Mouse (Mus musculus) kidney, postnatal 25 days (tissue): ENCODE data around the gene Slc9a2.
"Not testable (repeated sequence)": the region's sequence is repeated elsewhere in the genome, so short reads cannot be mapped to it uniquely, and the experiment has no call there.

Experiments
- DNase-seq, 2 experiments: peaks; one replicate each; pipeline ENCODE4 v3.0.0; 2021; ENCODE audit warnings: mixed read lengths in 2 of 2

Slc9a2 gene

DNA sequence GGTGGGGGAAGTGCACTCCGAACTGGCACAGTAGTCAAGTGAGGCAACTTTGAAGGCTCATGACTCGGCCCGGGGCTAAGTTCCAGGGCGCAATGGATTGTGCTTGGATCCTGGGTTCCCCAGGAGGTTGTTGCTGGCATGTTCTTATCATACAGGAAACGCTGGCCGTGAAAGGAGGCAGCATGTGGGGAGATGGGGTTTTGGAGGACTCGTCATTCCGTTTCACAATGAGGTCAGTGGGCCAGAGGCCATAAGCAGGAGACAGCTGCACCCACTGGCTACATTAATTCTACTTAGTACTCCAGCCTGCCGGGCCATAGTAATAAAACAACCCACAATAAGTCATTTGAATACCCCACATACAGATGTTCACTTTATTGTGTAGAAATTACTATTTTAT, 34.6 kb downstream of the Slc9a2 start:
- no peak for DNase-seq

DNA sequence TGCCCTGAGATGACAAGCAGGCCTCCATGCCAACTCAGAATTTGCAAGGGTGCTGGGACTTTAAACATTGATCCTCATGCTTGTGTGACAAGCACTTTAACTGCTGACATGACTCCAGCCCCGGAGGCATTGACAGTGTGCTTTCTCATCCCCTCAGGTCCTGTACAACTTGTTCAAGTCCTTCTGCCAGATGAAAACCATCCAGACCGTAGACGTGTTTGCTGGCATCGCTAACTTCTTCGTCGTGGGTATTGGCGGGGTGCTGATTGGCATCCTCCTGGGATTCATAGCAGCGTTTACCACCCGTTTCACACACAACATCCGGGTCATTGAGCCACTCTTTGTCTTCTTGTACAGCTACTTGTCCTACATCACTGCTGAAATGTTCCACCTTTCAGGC, 45.7 kb downstream of the Slc9a2 start:
- no peak for DNase-seq

DNA sequence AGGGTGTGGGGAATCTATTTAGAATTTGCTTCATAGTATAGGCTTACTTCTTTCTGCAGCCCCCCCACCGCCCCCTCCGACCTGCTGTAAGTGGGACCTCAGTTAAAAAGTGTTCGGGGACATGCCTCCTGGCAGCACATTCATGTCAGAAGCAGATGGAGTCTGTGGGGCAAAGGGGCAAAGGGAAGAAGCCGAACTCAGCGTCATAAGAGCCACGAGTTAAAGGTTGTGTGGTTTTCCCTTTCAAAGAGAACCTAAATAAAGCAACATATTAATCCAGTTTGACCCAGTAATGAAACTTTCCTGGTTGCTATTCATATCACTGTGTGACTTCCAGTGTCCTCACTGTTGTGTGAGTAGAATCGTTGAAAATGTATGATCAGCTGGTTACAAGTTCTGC, 47.0 kb downstream of the Slc9a2 start:
- DNase-seq: peak in 1 of 2 experiments; percentile 51

DNA sequence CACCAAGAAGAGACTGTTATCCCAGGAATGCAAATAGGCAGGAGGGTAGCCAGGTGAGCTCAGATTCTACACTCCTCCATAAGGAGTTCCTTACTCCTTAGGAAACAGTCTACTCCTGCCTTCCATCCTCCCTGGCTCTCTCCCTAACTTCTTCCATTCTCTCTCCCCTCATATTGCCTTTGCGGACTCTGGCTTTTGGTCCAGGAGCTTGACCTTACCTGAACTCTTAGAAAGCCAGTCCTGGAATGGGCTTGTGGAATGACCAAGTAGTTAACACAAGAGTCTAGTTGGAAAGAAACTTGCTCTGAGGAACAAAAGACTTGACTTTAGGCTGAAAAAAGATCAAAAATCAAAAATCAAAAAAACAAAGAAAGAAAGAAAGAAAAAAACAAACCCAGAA, 48.3 kb downstream of the Slc9a2 start:
- DNase-seq: peak in 1 of 2 experiments; percentile 49

DNA sequence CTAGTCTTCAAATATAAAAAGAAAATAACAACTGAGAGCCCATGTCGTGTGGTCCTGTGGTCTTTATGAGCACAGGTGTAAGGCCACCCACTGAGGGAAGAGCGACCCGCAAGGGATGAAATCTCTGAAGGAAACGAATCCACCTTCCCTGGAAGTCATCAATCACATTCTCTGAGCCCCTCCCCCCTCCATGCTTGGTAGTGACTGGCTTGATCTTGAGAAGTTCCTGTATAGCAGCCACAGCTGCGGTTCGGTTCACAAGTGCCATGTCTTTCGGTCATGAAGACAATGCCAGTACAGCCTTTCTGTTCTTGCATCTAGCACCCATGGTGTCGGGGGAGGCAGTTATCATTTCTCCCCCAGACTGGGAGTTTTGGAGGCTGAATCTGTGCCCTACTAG, 57.3 kb downstream of the Slc9a2 start:
- no peak for DNase-seq

DNA sequence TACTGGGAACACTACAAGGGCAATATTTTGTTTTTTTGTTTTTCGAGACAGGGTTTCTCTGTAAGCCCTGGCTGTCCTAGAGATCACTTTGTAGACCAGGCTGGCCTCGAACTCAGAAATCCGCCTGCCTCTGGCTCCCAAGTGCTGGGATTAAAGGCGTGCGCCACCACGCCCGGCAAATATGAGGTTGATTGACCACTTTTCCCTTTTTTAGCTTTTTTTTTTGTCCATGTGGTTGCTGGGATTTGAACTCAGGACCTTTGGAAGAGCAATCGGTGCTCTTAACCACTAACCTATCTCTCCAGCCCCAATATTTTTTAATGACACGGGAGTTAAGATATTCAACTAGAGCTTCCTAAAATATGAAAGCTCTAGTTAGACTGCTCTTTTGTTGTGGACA, 57.9 kb downstream of the Slc9a2 start:
- not testable (repeated sequence) for DNase-seq

DNA sequence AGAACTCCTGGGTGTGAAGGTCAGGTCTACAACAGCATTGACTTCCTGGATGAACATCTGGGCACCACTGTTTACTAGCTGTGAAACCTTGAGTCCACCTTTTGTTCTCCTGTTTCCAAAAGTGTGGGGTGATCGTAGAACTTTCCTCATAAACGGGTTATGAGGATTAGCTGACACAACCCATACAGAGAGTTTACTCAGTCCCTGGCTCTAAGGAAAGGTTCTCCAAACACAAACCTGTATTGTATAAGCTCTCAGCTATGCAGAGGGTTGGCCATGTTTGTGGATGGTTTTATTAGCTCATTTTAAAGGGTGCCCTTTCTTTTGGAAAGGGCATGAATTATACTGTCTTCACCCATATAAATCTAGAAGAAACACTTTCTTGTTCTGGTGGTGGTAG, 60.4 kb downstream of the Slc9a2 start:
- no peak for DNase-seq

DNA sequence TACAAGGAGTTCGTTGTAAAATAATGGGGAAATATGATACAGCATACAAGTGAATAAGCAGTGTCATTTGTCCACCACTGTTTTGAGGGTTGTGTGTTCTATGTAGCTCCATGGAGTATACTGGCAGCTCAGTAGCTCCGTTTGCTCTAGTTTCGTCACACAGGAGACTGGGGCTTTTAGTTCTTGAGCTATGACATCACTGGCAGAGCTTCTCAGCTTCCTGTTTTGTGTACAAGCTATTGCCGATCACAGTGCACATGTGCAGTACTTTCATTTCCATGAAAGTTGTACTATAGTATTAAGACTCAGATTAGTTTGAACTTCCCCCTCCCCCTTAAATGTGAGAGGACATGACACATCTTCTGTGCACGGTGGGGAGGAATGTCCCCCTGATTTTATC, 65.7 kb downstream of the Slc9a2 start:
- DNase-seq: no peak

DNA sequence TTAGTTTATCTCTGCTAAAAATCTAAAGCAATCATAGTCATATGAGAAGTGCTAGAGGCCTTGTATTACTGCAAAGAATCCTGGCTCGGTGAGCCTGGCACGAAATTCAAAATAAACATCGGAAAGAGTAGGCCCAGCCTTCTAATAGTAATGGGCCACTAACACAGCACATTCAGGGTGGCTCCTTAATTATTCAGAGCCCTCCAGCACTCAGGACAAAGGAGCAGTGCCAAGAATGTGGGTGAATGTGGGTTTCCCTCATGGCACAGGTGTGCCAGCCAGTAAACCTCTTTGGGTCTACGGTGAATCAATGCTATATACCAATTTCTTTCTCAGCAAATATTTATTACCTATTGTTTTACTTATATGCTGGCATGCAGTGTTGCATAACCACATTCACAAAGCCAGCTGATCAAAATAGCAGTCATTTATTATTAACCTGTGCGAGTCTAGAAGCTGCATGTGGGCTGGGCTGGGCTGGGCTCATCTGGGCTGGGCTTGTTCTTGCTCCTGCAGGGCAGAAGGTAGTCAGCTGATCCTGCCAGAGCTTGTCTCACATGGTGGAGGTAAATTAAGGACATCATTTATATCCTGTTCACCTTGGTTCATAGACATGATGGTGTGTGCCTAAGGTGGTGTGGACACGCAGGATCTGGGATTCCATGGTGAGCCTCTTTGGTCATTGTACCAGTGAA, 79.5 kb downstream of the Slc9a2 start:
- DNase-seq: peak; percentile 58 to 87

DNA sequence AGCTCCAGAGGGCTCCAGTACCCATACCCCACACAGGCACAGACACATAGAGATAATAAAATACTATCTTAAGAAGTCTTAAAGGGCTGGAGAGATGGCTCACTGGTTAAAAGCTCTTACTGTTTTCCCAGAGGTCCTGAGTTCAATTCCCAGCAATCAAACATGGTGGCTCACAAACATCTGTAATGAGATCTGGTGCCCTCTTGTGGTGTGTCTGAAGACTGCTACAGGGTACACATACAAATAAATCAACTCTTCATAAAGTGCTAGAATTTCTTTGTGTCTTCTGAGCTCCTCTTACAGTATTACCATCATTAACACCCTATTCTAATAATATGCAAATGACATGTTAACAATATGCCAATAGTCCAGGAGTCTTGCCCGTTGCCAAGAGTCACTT, 83.7 kb downstream of the Slc9a2 start:
- DNase-seq: no peak

DNA sequence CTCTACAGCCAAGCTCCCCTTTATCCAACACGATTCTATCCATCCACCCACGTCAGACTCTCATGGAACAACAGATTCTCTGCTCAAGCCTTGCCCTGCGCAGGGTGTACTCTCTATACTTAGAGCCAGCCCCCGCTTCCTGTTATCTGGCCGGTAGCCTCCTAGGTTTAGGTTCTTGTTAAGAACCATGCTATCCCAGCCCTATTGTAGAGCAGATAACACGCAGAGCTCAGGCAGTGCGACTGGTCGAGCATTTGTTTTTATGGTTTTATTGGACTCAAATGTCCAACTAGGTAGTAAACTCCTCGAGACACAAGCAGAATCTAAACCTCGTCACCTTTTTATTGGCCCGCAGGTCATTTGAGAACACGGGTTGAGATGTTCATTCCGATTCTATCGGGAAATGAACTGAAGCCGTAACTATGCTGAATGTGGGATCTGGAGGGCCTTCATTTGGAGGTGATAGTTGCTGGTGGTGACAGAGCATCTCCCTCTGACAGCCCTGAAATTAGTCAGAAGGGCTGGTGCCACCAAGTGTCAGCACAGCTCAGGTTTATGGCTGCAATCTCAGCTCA, 84.4 kb downstream of the Slc9a2 start:
- DNase-seq: no peak

DNA sequence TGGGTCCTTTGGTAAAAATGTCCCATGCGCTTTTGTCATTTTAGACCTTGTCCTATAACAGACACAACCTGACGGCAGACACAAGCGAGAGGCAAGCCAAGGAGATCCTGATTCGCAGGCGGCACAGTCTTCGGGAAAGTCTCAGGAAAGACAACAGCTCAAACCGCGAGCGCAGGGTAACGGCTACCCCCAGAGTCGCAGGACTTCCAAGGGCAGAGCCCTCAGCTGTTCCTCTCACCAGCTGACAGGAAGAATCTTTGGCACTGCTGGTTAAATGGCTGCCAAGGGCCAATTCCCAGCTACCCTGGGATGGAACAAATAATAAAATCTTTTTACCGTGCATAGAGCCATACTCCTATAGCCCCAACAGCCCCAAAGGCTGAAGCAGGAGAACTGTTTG, 85.1 kb downstream of the Slc9a2 start:
- DNase-seq: no peak

DNA sequence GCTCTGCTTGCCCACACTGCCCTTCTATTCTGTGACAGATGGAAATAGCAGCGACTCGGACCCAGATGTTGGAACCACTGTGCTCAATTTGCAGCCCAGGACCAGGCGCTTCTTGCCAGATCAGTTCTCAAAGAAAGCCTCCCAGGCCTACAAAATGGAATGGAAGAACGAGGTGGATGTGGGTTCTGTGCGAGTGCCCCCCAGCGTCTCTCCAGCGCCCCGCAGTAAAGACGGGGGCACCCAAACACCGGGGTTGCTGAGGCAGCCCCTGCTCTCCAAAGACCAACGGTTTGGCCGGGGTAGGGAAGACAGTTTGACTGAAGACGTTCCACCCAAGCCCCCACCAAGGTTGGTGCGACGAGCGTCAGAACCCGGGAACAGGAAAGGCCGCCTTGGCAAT, 87.2 kb downstream of the Slc9a2 start:
- no peak for DNase-seq

DNA sequence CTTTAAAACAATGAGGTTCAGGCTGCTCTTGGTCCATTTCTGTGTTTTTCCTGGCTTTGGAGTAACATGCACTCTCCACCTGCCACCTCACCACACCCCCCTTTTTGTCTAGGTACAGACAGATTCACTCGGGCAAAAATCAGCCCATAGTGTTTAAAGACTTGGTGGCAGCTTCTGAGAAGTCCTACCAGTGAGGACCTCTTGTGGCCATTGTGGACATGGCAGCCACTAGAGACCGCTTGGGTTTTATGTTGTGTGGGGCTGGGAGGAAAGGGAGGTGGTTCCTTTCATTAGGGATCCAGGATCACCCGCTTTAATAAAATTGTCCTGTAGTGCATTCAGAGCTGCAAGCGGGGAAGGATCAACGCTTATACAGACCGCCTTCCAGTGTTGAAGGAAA, 88.2 kb downstream of the Slc9a2 start:
- peak; percentile 78 to 82 for DNase-seq

DNA sequence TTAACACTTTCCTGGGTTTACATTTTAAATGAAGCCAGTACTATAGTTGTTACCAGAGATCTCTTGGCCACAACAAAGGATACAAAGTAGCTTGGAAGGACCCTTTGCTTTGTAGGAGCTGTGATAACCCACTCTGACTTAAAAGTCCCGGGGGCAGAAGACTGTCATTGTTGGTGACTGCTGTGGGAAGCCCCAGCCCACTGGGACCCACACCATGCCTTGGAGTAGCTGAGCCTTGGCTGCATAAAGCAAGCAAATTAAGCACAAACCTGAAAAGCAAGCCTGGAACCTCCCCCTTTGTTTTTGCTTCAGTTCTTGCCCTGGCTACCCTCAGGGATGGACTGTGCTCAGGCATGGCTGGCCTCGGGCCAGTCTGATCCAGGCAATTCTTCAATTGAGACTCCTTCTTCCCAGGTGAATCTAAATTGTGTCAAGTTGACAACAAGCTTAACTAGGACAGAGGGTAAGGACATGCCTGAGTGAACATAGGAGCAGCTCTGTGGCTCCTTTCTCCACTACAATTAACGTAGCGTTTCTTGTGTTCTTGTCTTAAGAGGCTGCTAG, 89.0 kb downstream of the Slc9a2 start:
- peak; percentile 79 to 89 for DNase-seq

DNA sequence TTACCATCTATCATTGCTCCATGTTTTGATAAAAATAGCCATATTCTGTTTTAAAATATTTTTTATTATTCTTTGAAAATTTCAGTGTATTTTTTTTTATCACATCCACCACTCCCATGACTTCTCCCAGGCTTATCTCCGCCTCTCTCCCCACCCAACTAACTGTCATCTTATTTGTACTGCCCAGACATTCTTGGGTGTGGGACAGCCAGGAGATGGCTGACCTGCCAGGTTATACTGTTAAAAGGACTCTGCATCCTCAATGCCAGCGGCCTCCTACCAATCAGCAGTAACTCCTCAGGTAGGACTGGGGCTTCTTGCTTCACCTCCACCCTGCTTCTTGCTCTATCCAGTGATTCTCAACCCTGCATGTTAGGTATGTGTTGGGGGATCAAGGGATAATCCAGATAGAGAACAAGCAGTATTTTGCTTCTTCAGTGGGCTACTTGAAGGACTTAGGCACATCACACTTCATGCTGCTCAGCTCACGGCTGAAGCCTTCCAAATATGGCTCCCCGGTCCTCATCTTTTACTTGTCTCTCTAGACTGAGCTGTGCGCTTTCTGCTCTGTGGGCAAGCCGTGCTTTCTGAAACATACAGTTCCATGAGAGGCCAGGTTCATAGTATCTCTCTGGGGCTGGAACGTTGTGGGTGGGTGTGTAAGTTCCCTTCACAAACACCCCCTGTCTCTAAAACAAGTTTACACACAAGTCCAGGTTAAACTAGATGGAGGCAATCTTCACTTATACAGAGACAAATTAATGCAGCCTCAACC, 91.0 kb downstream of the Slc9a2 start:
- DNase-seq: no peak

DNA sequence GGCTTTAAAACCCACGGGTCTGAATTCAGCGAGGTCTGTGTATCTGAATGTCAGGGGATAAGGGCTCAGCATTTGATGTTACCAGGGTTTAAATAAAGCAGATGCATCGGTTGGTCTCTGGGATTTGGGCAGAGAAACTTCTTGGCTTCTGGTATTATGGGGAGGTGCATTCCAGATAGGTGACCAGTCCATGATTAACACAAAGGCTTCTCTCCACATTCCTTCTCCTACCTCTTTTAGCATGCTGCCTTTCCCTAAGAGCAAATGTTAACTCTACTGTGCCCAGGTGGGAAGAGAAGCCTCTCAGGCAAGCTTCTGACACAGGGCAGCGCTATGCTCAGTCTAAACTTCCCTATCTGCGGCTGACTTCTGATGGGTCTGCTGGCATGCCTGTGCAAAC, 92.9 kb downstream of the Slc9a2 start:
- no peak for DNase-seq

DNA sequence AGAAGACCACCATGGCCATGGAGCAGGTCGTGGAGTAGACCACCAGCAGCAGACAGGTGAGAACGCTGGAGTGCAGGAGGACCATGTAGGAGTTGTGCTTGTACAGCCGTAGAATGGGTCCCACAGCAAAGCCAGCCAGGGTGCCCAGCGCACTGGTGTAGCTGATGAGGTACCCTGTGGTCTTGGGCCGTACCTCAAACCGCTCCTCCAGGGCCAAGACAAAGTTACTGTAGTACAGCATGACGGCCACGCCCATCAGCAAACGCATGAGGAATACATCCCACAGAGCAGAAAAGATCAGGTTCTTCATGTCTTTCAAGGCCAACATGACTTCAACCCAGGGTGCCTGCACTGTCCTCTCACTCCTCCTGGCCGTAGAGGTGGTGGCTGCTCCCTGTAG, 93.7 kb downstream of the Slc9a2 start:
- DNase-seq: no peak

DNA sequence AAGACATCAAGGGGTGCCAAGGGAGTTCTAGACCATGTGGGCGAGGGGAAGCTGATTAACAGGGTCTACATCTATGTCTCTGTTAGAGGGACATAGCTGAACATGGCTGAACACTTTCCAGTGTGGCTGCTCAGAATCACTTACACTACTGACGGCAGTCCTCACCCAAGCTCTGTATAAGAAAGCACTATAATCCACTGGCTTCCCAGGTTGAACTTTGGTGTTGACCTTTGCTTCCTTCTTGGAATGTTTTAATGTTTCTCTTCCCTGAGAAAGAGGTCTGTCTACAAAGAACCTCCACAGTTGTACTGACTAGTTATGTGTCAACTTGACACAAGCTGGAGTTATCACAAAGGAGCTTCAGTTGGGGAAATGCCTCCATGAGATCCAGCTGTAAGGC, 95.7 kb downstream of the Slc9a2 start:
- no peak for DNase-seq

DNA sequence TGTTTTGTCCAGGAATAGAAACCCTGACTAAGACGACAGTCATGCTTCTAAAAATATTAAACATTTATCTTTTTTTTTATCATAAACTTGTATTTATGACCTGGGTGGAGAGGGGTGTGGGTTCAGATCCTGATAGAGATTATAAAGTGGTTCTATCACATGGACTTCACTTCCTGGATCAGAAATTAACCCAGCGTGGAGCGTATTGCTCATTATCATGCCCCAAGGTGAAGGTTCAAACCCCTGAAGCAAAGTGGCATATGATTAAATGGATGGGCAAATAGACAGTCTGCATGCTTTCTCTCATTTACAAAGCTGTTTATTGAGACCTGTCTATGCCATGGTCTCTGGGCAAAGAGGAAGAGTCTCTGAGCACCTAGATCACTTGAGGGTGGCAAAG, 96.4 kb downstream of the Slc9a2 start:
- DNase-seq: no peak

DNA sequence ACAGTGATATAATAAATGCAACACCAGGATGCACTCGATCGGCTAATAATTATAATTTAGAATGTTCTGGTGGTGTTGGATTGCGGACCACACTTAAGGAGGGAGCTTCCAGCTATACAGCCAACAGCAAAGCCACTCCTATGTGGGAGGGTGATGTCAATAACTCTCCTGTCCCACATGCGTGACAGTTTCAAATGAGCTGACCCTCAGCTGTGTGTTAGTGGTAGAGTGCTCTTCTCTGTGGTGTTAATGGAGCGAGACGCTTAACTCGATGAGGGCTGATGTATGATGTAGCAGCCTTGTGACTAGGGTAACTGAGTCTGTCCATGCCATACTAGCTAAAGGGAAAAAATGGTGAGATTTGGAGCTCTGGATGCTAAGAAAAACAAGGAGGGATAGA, 103.1 kb downstream of the Slc9a2 start:
- no peak for DNase-seq

DNA sequence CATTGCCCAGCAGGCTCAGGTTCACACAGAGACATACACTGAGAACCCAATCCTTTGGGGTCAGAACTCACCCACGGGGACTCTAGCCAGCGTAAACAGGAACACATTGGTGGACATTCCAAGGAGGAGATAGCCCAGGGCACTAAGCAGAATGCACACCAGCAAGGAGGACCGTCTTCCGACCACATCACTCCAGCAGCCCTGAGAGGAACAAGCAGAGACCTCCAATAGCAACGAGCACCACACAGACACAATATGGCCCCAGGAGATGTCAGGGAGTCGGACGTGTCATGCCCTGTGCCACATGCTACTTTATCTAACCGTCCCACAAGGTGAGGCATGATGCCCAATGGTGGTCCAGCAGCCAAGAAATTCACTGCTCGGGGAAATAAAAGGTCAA, 103.9 kb downstream of the Slc9a2 start:
- DNase-seq: no peak

DNA sequence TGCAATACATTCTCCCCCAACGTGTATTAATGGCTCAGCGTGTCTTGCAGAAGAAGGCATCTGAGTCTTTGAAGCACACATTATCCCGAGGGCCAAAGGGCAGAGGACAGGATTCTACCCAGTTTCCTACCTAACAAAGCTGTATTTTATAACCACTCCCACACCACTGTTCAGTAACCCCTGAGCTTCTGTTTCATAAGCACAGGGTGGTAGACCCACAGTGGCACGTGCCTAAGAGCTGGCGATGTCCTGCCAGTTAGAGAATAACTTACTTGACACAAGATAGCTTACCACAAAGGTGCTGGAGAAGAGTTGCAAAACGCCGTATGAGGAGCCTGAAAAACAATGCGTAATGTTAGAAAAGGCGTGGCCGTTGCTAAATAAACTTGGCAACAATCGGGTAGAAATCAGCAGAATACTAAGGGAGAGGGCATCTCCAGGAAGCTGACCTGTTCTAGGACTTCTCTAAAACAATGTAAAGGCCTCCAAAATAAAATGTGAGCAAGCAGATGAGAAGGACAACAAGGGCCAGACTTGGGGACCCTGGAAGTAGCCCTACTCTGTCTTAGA, 105.6 kb downstream of the Slc9a2 start:
- DNase-seq: peak; percentile 66 to 90

DNA sequence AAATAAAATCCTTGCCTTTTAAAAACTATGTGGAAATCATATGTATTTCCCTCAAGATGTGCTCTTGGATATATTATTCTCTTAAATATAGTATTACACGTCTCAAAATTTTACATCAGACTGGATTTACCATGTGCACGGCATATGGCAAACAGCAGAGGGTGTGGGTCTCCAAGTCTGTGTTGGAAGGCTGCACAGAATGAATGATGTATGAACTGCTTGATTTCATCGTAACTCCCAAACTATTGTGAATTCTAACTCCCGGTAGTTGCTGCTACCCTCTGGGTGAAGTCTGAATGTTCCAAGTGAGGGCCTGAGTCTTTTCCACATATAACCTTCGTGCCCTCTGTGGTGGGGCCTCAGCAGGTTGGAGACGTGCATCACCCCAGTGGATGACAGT, 108.6 kb downstream of the Slc9a2 start:
- DNase-seq: no peak
